Mouse (Mus musculus) frontal cortex, postnatal 14 days (tissue): ENCODE data around the gene Gm9195.

Source experiments
- DNase-seq, 2 experiments: peaks; one replicate each; pipeline ENCODE4 v3.0.0; 2022; ENCODE audit warnings: low spot score in 2 of 2

The Gm9195 gene

DNA sequence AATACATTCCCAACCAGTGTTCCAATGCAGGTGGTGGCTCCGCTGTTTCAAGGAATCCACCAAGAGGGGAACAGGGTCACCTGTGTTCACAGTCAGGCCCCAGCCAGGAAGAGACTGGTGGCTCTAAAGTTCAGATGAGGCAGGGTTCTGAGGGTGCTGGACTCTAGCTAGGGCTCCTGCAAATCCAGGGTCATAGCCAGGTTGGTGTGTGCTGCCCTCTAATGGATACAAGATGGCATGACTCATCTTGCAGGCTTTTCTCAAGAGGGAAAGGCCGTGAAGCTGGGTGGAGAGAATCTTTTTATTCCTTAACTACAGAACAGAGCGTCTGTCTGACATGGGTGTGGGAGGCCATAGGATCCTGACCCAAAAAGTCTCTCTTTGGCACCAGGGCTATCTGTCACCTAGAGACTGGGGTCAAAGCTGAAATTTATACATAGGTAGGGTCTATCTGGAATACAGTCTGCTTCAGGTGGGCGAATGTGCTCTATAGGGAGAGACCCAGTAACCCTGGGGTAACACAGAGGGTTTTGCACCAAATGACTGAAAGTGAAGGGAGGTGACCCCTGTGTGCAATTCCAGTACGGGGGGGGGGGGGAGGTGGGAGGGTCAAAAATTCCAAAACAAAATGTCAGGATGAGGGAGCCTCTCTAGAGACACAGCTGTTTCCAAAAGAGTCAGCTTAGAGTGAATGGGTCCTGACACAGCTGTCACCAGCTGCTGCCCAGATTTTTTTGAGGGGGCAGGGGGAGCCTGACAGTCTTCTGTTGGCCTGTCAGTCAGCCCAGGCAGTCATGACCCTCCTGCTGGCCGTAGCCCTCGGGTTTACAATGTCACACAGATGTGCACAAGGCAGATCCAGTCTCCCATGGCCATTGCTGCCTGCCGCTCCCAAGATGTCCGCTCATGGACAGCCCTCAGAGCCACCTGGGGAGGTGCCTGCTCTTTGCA is 44.2 kb downstream of the Gm9195 start:
- DNase-seq, result peak in 1 of 2 experiments; percentile 5

DNA sequence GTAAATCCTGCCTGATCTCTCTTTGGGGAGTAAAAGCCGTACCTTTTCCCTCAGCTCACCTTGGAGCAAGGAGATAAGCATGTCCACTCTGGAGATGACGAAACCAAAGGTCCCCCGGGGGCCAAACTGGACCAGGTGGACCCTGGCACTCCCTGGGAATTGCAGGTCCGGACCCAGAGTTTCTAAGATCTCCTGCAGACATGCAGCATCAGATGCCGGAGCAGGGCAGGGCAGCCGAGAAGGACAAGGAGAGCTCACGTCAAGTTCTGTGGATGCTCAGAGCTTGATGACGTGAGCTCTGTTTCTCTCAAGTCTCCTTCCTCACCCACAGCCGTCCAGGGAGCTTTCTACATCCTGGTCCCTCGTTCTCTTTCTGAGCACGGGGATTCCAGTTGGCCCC is 48.7 kb downstream of the Gm9195 start:
- DNase-seq, result no peak

DNA sequence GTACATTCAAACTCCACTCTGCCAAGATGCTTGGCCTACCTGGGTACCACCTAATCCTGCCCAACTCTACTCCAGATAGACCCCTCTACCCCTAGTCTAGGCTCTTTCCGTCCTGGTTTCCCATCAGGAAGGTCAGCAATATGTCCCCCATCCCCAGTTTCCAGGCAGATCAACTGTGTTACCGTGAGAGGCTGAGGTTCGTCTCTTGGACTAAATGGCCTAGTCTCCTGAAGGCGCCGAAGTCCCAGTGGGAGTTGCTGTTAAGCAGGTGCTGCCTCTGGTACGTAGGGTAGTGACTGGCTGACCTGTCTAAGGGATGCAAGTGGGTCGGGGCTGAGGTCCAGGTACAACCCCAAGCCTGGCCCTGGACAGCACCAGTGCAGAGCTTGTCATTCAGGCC is 50.7 kb downstream of the Gm9195 start:
- no peak for DNase-seq

DNA sequence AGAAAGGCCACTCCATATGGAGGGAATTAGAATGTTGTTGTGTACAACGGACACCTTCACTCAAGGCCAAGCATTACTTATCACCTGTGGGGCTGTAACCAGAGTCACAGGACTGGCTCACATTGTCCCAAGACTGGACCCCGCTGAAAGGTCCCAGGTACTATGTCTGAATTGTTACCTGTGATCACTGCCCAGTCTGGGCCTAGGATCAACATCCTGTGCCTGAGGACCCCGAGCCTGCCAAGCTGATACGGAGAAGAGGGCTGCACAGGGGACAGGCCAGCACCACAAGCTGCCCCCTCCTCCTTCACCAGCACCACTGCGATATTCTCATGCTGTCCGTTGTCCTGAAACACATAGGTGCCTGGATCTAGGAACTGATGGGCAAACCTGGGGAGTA is 51.2 kb downstream of the Gm9195 start:
- DNase-seq, result no peak

DNA sequence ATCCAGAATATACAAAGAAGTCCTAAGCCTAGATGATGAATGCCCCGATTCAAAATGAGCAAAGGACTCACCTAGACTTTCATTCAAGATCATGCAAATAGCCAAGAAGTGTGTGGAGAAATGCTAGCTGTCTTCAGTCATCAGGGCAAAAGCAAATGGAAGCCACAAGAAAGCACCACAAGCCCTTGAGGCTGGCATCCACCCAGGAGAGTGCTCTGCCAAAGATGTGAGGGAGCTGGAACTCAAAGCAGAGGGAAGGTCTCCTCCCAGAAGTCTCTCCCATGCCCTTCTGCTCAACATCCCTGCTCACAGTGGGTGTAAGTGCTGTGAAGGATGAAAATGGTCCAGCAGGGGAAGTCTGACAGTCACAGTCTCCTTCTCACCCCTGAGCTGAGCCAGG is 52.7 kb downstream of the Gm9195 start:
- no peak for DNase-seq

DNA sequence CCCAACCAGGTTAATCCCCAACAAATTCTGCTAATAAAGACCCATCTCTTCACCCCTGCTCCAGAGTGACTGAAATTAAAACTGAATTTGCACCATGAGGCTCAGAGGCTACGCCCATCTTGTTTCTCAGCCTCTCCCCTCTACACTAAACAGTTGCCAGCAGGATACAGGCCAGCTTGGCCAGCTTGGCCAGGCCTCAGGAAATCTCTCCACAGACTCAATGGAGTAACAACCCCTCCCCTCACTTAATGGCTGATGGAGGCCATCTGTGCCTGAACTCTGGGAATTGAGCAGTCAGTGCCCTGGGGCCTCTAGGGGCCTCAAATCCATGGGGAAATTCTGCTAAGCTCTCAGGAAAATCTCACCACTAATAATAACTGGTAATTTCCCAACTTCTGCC is 101.9 kb downstream of the Gm9195 start:
- no peak for DNase-seq

DNA sequence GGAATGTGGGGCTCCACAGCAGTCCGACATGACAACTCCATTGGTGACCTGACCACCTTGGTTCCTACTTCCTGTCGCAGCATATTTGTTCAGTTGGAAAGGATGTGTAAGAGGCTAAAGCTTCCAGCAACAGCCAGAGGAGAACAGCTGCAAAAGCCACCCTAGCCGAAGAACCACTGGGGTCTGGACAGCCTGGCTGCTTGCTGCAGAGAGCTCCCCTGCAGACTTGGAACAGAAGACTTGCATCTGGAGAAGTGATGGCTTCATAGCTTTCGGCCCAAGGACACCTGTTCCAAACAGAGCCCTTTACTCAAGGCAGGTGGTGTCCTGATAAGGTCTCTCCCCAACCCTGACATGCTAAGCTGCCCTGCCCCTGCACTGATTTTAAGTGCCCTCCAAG is 102.3 kb downstream of the Gm9195 start:
- no peak for DNase-seq

DNA sequence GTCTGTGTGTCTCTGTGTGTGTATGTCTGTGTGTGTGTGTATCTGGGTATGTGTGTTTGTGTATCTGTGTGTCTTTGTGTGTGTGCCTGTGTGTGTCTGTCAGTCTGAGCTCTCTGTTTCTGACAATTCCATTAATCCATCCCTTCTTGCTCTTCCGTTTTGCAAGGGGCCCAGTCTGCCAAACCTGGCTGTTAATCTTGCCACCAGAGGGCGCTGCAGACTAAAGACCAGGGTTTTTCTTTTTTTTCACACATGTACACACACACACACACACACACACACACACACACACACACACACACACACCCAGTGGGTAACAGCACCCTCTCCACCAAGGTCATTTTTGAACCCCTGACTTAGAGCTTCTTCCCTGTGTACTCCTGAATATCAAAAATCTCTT is 114.4 kb downstream of the Gm9195 start:
- DNase-seq, result no peak
